Mouse (Mus musculus): ENCODE data around the gene Elfn2. TPM values are rescaled to one million over a fixed set of nuclear protein-coding genes. Genes with fewer than 3 reads are reported as not detected.

Gene Elfn2
- polyA plus RNA-seq, 1 experiment = 20.6 TPM

- H3K4me3 ChIP-seq (replicated peaks; ENCODE audit: insufficient read depth, low read depth, low read length) = no peak overlapping the region
- H3K4me1 ChIP-seq (ENCODE audit: control insufficient read depth, insufficient read depth, low read length) = no peaks in the 10 kb centered on the region
- H3K27me3 ChIP-seq (ENCODE audit: control insufficient read depth, insufficient read depth, low read length) = no peaks in the 10 kb centered on the region
- DNase-seq = no peak
- WGBS = 48% methylated on average over 3 of the region's 3 CpGs
- H3K27ac ChIP-seq (ENCODE audit: insufficient read depth, low read length) = no peak overlapping the region
- TF ChIP-seq CTCF (IDR thresholded peaks at IDR 0.05; ENCODE audit: borderline replicate concordance, insufficient read depth, low read depth, low read length) (no peak), POLR2A (IDR thresholded peaks at IDR 0.05; ENCODE audit: borderline replicate concordance, insufficient read depth, low read length) (no peak)
These were observed 11.9 kb downstream of the Elfn2 start for GRCm38 (mm10) chr15:78706630-78707029.

- no peaks in the 10 kb centered on the region for H3K4me1 ChIP-seq (ENCODE audit: control insufficient read depth, insufficient read depth, low read length)
- H3K4me3 ChIP-seq (replicated peaks; ENCODE audit: insufficient read depth, low read depth, low read length) = no peak overlapping the region
- DNase-seq = no peak
- H3K27me3 ChIP-seq (ENCODE audit: control insufficient read depth, insufficient read depth, low read length) = no peaks in the 10 kb centered on the region
- 50% methylated on average over 4 of the region's 4 CpGs for WGBS
- TF ChIP-seq CTCF (IDR thresholded peaks at IDR 0.05; ENCODE audit: borderline replicate concordance, insufficient read depth, low read depth, low read length) = no peak
- TF ChIP-seq POLR2A (IDR thresholded peaks at IDR 0.05; ENCODE audit: borderline replicate concordance, insufficient read depth, low read length) = no peak
- no peak overlapping the region for H3K27ac ChIP-seq (ENCODE audit: insufficient read depth, low read length)
These were observed 13.7 kb downstream of the Elfn2 start for GRCm38 (mm10) chr15:78704824-78705223.

- whole genome bisulfite sequencing = 79% methylated on average over 3 of the region's 3 CpGs
- no peak for DNase-seq
- peaks cover 2% of the 10 kb centered on the region; the same call in 1 of the 2 replicates for H3K4me1 ChIP-seq (ENCODE audit: control insufficient read depth, insufficient read depth, low read length)
- no peak overlapping the region for H3K4me3 ChIP-seq (replicated peaks; ENCODE audit: insufficient read depth, low read depth, low read length)
- no peaks in the 10 kb centered on the region for H3K27me3 ChIP-seq (ENCODE audit: control insufficient read depth, insufficient read depth, low read length)
- no peak overlapping the region for H3K27ac ChIP-seq (ENCODE audit: insufficient read depth, low read length)
- TF ChIP-seq CTCF (IDR thresholded peaks at IDR 0.05; ENCODE audit: borderline replicate concordance, insufficient read depth, low read depth, low read length) = no peak
- no peak for TF ChIP-seq POLR2A (IDR thresholded peaks at IDR 0.05; ENCODE audit: borderline replicate concordance, insufficient read depth, low read length)
These were observed 14.6 kb downstream of the Elfn2 start for GRCm38 (mm10) chr15:78704007-78704406.

- 92% methylated on average over 2 of the region's 2 CpGs for WGBS
- DNase-seq = no peak
- Histone ChIP-seq H3K27ac (ENCODE audit: insufficient read depth, low read length) (no peak overlapping the region), H3K4me3 (replicated peaks; ENCODE audit: insufficient read depth, low read depth, low read length) (no peak overlapping the region), H3K4me1 (ENCODE audit: control insufficient read depth, insufficient read depth, low read length) (peaks cover 10% of the 10 kb centered on the region), H3K27me3 (ENCODE audit: control insufficient read depth, insufficient read depth, low read length) (no peaks in the 10 kb centered on the region)
- TF ChIP-seq CTCF (IDR thresholded peaks at IDR 0.05; ENCODE audit: borderline replicate concordance, insufficient read depth, low read depth, low read length) (no peak), POLR2A (IDR thresholded peaks at IDR 0.05; ENCODE audit: borderline replicate concordance, insufficient read depth, low read length) (no peak)
These were observed 18.2 kb downstream of the Elfn2 start for GRCm38 (mm10) chr15:78700420-78700819.

GRCm38 (mm10) chr15:78699513-78699912, 19.1 kb downstream of the Elfn2 start:
- no peak overlapping the region for H3K4me3 ChIP-seq (replicated peaks; ENCODE audit: insufficient read depth, low read depth, low read length)
- H3K27me3 ChIP-seq (ENCODE audit: control insufficient read depth, insufficient read depth, low read length) = no peaks in the 10 kb centered on the region
- WGBS = 54% methylated on average over 3 of the region's 3 CpGs
- DNase-seq = no peak
- TF ChIP-seq CTCF (IDR thresholded peaks at IDR 0.05; ENCODE audit: borderline replicate concordance, insufficient read depth, low read depth, low read length) = no peak
- no peak for TF ChIP-seq POLR2A (IDR thresholded peaks at IDR 0.05; ENCODE audit: borderline replicate concordance, insufficient read depth, low read length)
- peaks cover 10% of the 10 kb centered on the region for H3K4me1 ChIP-seq (ENCODE audit: control insufficient read depth, insufficient read depth, low read length)
- no peak overlapping the region for H3K27ac ChIP-seq (ENCODE audit: insufficient read depth, low read length)

GRCm38 (mm10) chr15:78698491-78699135, 20.0 kb downstream of the Elfn2 start:
- 22% methylated on average over 13 of the region's 13 CpGs for WGBS
- DNase-seq = no peak
- peaks cover 10% of the 10 kb centered on the region for H3K4me1 ChIP-seq (ENCODE audit: control insufficient read depth, insufficient read depth, low read length)
- no peak overlapping the region for H3K27ac ChIP-seq (ENCODE audit: insufficient read depth, low read length)
- H3K4me3 ChIP-seq (replicated peaks; ENCODE audit: insufficient read depth, low read depth, low read length) = no peak overlapping the region
- TF ChIP-seq POLR2A (IDR thresholded peaks at IDR 0.05; ENCODE audit: borderline replicate concordance, insufficient read depth, low read length) (no peak), CTCF (IDR thresholded peaks at IDR 0.05; ENCODE audit: borderline replicate concordance, insufficient read depth, low read depth, low read length) (no peak)
- H3K27me3 ChIP-seq (ENCODE audit: control insufficient read depth, insufficient read depth, low read length) = no peaks in the 10 kb centered on the region

- 31% methylated on average over 5 of the region's 5 CpGs for WGBS
- no peak for TF ChIP-seq CTCF (IDR thresholded peaks at IDR 0.05; ENCODE audit: borderline replicate concordance, insufficient read depth, low read depth, low read length)
- TF ChIP-seq POLR2A (IDR thresholded peaks at IDR 0.05; ENCODE audit: borderline replicate concordance, insufficient read depth, low read length) = no peak
- H3K4me3 ChIP-seq (replicated peaks; ENCODE audit: insufficient read depth, low read depth, low read length) = no peak overlapping the region
- H3K27me3 ChIP-seq (ENCODE audit: control insufficient read depth, insufficient read depth, low read length) = no peaks in the 10 kb centered on the region
- H3K27ac ChIP-seq (ENCODE audit: insufficient read depth, low read length) = no peak overlapping the region
- peaks cover 10% of the 10 kb centered on the region for H3K4me1 ChIP-seq (ENCODE audit: control insufficient read depth, insufficient read depth, low read length)
- DNase-seq = no peak
These were observed 20.5 kb downstream of the Elfn2 start for GRCm38 (mm10) chr15:78698084-78698483.

- no peaks in the 10 kb centered on the region for H3K27me3 ChIP-seq (ENCODE audit: control insufficient read depth, insufficient read depth, low read length)
- 38% methylated on average over 5 of the region's 5 CpGs for whole genome bisulfite sequencing
- no peak for DNase-seq
- H3K4me1 ChIP-seq (ENCODE audit: control insufficient read depth, insufficient read depth, low read length) = peaks cover 10% of the 10 kb centered on the region
- H3K4me3 ChIP-seq (replicated peaks; ENCODE audit: insufficient read depth, low read depth, low read length) = no peak overlapping the region
- no peak for TF ChIP-seq CTCF (IDR thresholded peaks at IDR 0.05; ENCODE audit: borderline replicate concordance, insufficient read depth, low read depth, low read length)
- no peak for TF ChIP-seq POLR2A (IDR thresholded peaks at IDR 0.05; ENCODE audit: borderline replicate concordance, insufficient read depth, low read length)
- no peak overlapping the region for H3K27ac ChIP-seq (ENCODE audit: insufficient read depth, low read length)
These were observed 22.8 kb downstream of the Elfn2 start for GRCm38 (mm10) chr15:78695745-78696144.
